Mouse (Mus musculus) erythroblast, embryonic 14.5 days (primary cell): ENCODE data around the gene Syndig1.

Experiments used
- GATA1 ChIP-seq: IDR thresholded peaks from 2 replicates; pipeline ENCODE4 v1.6.1; 2012; ENCODE audit warnings: low read length, inconsistent platforms, mixed read lengths
- TAL1 ChIP-seq: IDR thresholded peaks from 3 replicates; pipeline ENCODE4 v1.6.1; 2012; ENCODE audit warnings: low read length, inconsistent platforms, mixed read lengths

GRCm38 (mm10) chr2:149983107-149983506 lies 154.1 kb downstream of the Syndig1 start:
- TF ChIP-seq GATA1, result no peak
- TF ChIP-seq TAL1, result no peak
